Mouse (Mus musculus): ENCODE results near the gene Ftcd.

Gene Ftcd

GRCm38 (mm10) chr10:76575374-76575773 is at the start of gene Ftcd:
TSS of gene Ftcd (plus strand) at chr10:76575648.
- no peak for DNase-seq

DNA sequence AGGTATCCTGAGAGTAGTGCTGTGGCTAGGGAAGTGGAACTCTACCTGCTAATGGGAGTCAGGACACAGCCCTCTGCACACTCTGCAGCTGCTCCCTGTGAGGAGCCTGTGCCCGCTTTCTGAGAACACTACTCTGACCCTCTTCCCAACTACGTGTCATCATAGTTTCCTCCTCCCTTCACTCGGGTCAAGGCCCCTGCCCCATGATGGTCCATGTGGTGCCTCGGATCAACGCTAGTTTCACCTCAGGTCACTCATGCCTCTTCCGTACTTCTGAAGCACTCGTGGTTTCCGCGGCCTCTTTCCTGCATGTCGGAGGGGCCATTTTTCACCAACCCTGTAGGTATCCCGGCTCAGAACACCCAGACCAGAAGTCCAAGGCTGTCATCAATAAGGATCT is 44.5 kb upstream of the Ftcd start:
- DNase-seq = no peak

GRCm38 (mm10) chr10:76531375-76531774 is 44.1 kb upstream of the Ftcd start, which contains the start of gene Lss:
TSS of gene Lss (plus strand) at chr10:76531588.
- DNase-seq = peak; percentile 96 to 99

DNA sequence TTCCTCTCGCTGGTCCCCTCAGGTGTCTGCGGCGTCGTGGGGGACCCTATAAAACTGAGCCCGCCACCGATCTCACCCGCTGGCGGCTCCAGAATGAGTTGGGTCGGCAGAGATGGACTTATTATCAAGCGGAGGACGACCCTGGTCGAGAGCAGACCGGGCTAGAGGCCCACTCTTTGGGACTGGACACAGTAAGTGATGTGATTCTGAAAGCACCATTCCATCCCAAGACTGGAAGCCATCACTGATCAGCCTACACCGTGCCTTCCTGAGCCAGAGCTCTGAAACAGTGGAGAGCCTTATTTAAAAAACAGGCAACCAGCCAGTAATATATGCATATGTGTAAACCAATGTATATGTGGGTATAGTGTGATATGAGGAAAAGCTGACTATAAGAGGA is 43.6 kb upstream of the Ftcd start:
- no peak for DNase-seq

GRCm38 (mm10) chr10:76535526-76535925 is 39.9 kb upstream of the Ftcd start:
- DNase-seq = no peak

- no peak for DNase-seq
These were observed 37.8 kb upstream of the Ftcd start for GRCm38 (mm10) chr10:76537619-76538018.

DNA sequence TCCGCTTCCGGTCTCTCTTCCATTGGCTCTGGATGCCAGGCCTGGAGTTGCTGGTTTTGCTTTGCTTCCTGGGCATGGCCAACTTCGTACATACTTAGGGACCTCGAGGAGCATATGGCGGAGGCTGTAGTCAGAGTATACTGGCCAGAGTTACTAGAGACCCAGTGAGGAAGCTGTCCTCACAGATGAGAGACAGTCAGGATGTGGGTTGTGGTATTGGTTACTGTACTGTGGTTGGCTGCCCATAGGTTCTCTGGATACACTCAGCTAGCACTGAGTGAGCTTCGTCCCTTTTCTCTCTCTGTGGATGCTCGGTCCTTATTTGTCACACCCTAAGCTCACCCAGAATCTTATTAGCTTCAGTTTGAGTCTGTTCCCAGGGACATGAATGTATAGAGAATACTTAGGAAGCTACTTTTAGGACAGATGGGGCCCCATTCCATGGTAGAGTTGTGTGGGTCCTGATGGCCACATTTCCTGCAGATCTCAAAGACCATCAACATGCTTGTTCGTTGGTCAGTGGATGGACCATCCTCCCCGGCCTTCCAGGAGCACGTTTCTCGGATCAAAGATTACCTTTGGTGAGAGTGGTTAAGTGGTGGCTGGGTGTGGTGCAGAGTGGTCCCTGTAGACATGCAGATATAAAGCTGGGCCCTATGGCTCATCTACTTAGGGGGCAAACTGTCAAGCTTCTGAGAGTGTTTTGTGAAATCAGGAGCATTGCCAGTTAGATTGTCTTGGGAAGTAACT is 33.9 kb upstream of the Ftcd start:
- no peak for DNase-seq

DNA sequence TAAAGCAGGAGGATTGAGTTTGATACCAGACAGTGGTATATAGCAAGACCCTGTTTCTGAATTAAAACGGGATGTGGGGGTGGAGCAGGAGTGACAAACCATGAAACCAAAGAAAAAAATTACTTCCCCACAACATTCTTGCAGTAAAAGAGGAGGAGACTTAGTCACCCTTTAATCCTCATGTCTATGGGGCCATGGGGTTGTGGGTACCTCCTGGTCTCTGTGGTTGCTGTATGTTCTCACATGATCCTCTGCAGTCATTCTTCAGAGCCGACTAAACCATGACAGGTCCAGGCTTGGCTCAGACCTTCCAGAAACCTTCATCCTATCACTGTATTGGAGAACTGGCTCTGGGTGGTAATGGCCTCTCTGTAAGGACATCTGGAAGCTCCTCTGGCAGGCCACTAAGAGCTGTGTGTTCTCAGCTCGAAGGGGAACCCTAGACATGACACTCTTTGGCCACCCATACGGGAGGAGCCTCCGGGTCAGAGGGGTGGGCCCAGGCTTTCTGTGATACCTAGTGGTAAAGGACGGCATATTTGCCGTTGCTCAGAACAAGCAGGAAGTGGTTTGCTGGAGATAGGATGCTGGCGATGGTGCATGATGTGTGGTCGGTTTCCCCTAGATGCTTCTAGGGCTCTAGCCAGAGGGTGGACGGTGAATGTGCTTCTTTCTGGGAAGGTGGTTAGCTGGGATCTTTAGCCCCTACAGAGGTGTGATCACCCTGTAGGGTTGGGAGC is 32.6 kb upstream of the Ftcd start:
- DNase-seq = no peak

DNA sequence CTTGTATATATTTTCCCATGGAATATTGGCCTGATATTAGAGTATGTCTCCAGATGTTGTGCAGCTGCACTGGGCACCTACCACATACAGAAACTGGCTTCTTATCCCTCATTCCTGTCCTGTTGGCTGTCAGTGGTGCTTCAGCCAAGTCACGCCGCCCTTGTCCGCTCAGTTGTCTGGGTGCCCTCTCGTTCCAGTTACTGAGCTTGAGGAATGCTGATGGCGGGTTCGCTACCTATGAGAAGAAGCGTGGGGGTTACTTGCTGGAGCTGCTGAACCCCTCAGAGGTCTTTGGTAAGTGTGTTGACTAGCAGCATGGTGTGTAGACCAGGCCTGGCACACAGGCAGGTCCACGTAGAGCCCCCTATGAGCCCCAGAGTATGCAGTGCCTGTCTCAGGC is 28.9 kb upstream of the Ftcd start:
- no peak for DNase-seq

- DNase-seq = no peak
These were observed 27.2 kb upstream of the Ftcd start for GRCm38 (mm10) chr10:76548218-76548617.

- no peak for DNase-seq
These were observed 25.0 kb upstream of the Ftcd start for GRCm38 (mm10) chr10:76550458-76550857.

DNA sequence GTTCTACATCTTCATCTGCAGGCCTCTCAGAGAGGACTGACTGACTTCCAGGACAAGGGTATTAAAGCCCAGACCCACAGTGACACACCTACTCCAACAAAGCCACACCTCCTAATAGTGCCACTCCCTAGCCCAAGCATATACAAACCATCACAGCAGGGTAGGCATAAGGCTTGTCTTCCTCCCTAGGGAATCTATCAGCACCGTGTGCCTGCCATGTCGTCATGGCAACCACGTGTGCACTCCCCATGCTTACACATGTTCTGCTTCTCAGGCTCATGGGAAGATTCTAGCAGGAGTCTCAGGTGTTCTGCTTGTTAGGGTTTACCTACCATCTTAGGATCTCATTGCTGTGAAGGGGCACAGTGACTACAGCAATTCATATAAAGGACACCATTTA is 23.9 kb upstream of the Ftcd start:
- DNase-seq = no peak

DNA sequence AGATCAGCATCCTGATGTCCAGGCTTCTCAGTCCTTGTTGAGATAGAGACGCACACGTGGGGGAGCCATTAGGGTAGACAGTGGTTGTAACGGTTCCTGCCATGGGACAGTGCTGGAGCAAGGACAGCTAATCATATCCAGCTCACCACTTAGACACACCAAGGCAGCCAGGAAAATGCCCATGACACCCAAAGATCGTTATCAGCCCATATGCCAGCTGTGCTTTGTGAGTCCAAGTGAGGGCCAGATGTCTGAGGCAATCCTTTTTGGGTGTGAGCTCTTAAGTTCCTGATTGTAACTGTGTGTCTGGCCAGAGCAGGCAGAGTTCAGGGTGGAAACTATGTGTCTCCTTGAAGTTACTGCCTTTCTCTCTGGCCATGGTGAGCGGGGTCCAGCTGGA is 21.4 kb upstream of the Ftcd start:
- no peak for DNase-seq

DNA sequence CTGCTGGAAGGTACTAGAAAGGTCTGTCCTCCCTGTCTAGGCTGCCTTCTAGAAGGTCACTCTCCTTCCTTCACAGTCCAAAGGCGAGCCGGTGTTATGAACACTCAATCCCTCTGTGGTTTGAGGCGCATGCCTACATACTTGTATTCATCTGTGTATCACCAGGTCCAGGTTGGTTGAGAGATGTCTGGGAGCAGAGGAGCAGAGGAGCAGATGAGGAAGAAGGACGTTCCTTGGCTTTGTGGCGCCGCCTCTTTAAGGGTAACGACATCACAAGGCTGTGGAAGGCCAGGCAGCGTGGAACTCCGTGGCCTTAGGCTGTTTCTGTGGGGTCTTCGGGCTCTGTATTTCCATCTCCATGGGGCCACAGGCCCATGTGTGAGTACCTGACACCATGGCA is 13.5 kb upstream of the Ftcd start, which contains the start of gene Spatc1l:
Gene Spatc1l, plus strand, starts transcription at position 301 of the 400 bp plus-strand sequence.
- DNase-seq = no peak

GRCm38 (mm10) chr10:76569996-76570685 is 5.3 kb upstream of the Ftcd start:
- DNase-seq = no peak

GRCm38 (mm10) chr10:76571070-76571469 is 4.4 kb upstream of the Ftcd start:
- DNase-seq = no peak

DNA sequence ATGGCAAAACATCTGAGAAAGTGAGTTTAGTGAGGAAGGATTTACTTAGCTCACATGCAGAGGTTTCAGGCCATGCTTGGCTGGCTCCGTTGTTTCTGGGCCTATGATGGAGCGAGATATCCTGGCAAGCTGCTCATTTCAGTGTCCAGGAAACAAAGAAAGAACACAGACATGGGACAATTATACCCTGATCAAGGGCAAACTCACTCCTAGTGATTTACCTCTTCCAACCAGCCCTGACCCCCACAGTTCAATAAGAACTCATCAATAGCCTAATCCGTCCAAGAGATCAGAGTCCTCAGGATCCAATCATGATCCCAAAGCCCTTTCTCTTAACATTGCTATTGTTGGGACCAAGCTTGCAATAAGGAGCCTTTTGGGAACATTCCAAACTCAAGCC is 3.3 kb upstream of the Ftcd start:
- no peak for DNase-seq

DNA sequence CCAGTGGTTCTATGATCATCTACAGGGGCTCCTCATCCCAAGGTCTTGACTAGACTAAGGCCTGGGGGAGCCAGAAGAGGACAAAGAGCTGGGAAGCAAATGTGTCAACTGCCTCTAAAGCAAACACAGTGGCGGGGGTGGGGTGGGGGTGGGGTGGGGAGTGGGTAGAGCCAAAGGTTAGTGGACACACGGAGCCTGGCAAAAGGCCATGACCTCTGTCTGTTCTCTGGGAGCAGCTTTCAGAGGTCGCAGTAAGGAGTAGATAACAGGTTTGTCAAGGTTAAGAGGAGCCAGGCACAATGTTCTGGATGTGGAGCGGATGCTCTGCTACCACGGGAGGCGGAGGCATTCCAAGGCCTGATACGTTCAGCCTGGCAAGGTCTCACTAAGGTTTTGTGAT is 1.5 kb downstream of the Ftcd start:
- DNase-seq = no peak

GRCm38 (mm10) chr10:76584138-76584537 is 8.7 kb downstream of the Ftcd start:
- DNase-seq = no peak

DNA sequence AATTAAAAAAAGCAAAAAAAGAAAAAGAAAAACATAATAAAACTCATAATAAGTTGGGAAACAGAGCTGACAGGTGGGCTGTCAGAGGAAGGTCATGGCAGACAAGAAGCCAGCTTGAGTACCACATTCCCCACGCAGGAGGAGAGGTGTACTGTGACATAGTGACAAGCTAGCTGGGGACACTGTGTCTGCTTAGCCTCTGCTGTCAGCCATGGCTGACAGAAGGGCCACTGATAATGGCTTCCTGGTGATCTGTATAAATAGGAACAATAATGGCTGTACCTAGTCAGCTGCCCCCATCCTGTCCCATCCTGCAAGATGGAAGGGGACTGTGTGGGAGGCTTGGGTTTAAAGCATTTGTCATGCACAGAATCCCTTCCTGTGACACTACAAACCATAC is 10.7 kb downstream of the Ftcd start:
- DNase-seq = no peak

DNA sequence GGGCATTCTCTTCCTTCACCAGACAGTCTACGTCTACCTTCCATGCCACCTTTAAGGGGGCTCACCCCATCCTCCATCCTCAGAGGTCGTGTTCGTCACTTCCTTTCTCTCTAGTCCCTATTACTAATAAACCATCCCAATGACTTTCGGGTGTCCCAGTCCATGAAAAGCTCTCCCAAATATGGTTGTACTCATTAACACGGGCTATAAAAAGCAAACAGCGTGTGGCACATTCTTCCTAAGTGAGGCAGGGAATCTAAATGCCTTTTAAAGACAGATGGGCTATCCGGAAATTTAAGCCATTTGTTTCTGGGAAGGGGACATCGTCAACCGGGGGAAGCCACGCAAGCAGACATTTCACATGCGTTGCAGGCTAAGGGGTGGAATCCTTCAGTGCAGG is 14.7 kb downstream of the Ftcd start:
- DNase-seq = no peak

DNA sequence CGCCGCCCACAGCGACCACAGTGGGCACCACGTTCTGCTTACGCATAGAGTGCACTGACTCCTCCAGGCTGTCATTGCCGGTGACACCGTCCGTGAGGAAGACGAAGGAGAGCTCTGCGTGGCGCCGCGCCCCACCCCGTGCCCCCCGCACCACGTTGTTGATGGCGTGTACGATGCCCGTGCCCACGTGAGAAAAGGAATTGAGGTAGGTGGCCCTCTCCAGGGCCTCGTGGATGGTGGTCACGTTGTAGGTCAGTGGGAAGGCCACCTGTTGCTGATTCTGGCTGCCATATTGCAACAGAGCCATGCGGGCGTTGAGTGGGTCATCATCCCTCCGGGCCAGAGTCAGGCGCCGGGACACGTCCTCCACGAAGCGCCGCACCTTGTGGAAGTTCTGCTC is 20.9 kb downstream of the Ftcd start:
- no peak for DNase-seq

GRCm38 (mm10) chr10:76602690-76603089 is 27.2 kb downstream of the Ftcd start:
- no peak for DNase-seq

- no peak for DNase-seq
These were observed 37.0 kb downstream of the Ftcd start for GRCm38 (mm10) chr10:76612473-76612872.
